Mouse (Mus musculus) hindbrain, embryonic 16.5 days (tissue): ENCODE results near the gene Apex1. TPM values are rescaled to one million over a fixed set of nuclear protein-coding genes. Genes with fewer than 3 reads are reported as not detected.

ENCODE experiments used
- ATAC-seq: fragments of 200-750 bp; cut with Nextera tagmentation; 2 replicates; pipeline ENCODE4 v1.8.0; 2017; ENCODE audit warnings: moderate TSS enrichment, moderate library complexity
- H3K27ac ChIP-seq: fragments of 300-500 bp; sonication (generic); 2 replicates; pipeline ENCODE4 v1.5.1; 2014; ENCODE audit warnings: low read depth, mild to moderate bottlenecking, control low read depth, low read length, moderate library complexity
- H3K27me3 ChIP-seq: fragments of 300-500 bp; sonication (generic); replicated peaks from 2 replicates; pipeline ENCODE4 v1.6.1; 2014; ENCODE audit warnings: low read length; ENCODE audit not compliant: control insufficient read depth, insufficient read depth
- H3K36me3 ChIP-seq: fragments of 300-500 bp; sonication (generic); 2 replicates; pipeline ENCODE4 v1.6.1; 2014; ENCODE audit warnings: mild to moderate bottlenecking, low read length, moderate library complexity, mixed read lengths; ENCODE audit not compliant: control insufficient read depth, insufficient read depth
- H3K4me1 ChIP-seq: fragments of 300-500 bp; sonication (generic); 2 replicates; pipeline ENCODE4 v1.6.1; 2014; ENCODE audit warnings: low read depth, low read length; ENCODE audit not compliant: control insufficient read depth, insufficient read depth
- H3K4me2 ChIP-seq: fragments of 300-500 bp; sonication (generic); 2 replicates; pipeline ENCODE4 v1.6.1; 2014; ENCODE audit warnings: mild to moderate bottlenecking, low read length, control low read depth, moderate library complexity
- H3K4me3 ChIP-seq: fragments of 300-500 bp; sonication (generic); 2 replicates; pipeline ENCODE4 v1.5.1; 2014; ENCODE audit warnings: mild to moderate bottlenecking, low read length, control low read depth, moderate library complexity
- H3K9ac ChIP-seq: fragments of 300-500 bp; sonication (generic); 2 replicates; pipeline ENCODE4 v1.6.1; 2014; ENCODE audit warnings: low read depth, mild to moderate bottlenecking, control low read depth, low read length, moderate library complexity
- H3K9me3 ChIP-seq: fragments of 300-500 bp; sonication (generic); 2 replicates; pipeline ENCODE4 v1.6.1; 2014; ENCODE audit warnings: mild to moderate bottlenecking, low read length, moderate library complexity; ENCODE audit not compliant: control insufficient read depth
- WGBS: fragments of 180-500 bp; shearing (Covaris S2); extraction: QIAGEN DNeasy Blood & Tissue Kit; methylation state at CpG from one replicate; pipeline ENCODE4 v1.1.7; 2014; 5-methylcytosine and 5-hydroxymethylcytosine counted together
- polyA plus RNA-seq: library from polyadenylated mRNA; unstranded; fragments of >200 nt; fragmentation: Nextera tagmentation; extraction: Ambion mirVana; gene quantifications from 2 replicates; pipeline ENCODE4 v1.2.1, GENCODE M21; 2015

The Apex1 gene
- polyA plus RNA-seq = 158 and 167 TPM in 2 replicates

DNA sequence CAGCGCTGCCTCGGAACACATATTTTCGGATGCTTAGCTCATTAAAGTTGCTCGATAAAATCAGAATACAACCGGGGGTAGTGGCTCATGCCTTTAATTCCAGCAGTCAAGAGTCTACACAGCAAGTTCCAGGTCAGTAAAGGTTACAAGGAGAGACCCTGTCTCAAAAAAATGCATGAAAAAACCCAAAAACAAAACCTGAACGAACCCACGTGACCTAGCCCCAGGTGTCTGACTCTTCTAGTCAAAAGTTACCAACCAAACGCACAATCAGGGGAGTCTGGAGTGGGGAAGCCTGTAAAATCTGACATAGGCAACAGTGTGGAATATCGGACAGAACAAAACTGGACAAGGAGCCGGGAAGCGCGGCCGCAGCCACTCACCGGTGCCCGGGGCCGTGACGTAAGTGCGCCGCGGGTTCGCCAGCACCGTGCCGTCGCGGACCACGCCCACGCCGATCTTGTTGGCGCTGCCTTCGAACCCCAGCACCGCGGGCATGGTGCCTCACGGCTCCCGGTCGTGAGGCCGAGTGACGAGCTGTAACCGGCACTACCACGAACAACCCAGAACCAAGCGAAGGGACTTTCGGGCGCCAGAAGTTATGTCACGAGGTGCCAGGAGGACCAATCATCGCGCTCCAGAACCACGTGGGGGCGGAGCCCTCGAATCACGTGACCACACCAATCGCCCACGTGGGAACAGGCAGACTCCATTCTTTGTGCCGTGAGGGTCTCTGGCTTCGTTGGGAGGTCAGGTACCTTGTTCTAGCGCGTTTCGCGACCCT is at the start of gene Apex1, which contains the start of gene Osgep:
TSS of gene Apex1 (plus strand) at position 688 of the 784 bp plus-strand sequence.
TSS of gene Osgep (minus strand) at position 613 of the 784 bp plus-strand sequence.
- H3K27ac ChIP-seq = peak within 1 kb of the TSS; percentile 82
- peak within 1 kb of the TSS; percentile 80 for H3K9ac ChIP-seq
- H3K36me3 ChIP-seq = peaks cover 22% of the 10 kb centered on the region
- WGBS = 0% methylated on average over 51 of the region's 57 CpGs
- peak; percentile 97 for ATAC-seq
- H3K4me3 ChIP-seq = peak within 1 kb of the TSS; percentile 85
- peaks cover 22% of the 10 kb centered on the region for H3K4me1 ChIP-seq
- no peaks in the 10 kb centered on the region for H3K9me3 ChIP-seq
- peak within 1 kb of the TSS; percentile 95 for H3K4me2 ChIP-seq
- no peaks in the 10 kb centered on the region for H3K27me3 ChIP-seq

DNA sequence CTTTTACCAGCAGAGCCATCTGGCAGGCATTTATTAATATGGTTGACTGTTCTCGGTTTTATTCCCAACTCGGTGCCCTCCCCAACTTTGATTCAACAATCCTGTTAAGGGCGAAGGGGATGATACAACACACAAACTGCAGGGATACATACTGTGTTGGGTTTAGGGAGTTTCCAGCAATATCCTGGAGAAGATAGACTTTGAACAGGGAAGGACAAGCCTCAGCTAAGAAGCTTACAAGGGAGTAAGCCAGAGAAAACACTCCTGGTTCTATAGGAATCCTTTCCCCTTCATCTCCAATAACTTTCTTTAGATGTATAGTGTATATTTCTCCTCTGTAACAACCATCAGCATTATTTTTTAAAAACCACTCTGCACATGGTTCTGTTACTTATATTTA is 49.6 kb upstream of the Apex1 start:
- Histone ChIP-seq H3K27ac (no peak overlapping the region), H3K9ac (no peak overlapping the region), H3K4me1 (no peaks in the 10 kb centered on the region), H3K4me2 (no peak overlapping the region), H3K9me3 (no peaks in the 10 kb centered on the region), H3K4me3 (no peak overlapping the region), H3K36me3 (no peaks in the 10 kb centered on the region), H3K27me3 (no peaks in the 10 kb centered on the region)
- no peak for ATAC-seq
- WGBS = 84% methylated on average over 3 of the region's 3 CpGs

DNA sequence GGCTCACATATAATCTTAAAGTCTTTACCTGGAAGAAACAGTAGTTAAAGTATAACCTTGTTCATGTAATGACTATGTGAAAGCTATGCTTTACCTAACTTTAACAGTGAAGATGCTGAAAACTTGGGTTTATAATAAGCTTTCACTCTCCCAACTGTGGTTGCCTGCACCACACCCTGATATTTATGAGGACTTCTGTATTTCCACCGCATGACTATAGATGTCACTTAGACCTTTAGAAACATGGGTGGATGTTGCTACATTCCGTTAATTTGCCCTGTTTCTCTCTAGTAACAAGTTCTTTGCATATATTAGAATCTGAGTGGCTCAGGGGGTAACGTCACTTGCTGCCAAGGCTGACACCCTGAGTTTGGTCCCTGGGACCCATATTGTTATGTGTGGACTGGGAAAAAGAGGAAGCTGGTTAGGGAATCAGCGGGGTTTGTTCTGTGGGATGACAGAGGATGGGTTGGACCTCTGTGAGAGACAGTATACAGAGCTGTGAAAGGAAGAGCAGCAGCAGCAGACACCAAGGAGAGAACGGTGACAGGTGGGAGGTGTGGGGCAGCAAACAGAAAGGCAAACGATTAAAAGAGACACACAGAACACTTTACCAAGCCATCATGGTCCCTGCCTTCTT is 49.1 kb upstream of the Apex1 start:
- H3K27me3 ChIP-seq = no peaks in the 10 kb centered on the region
- H3K27ac ChIP-seq = no peak overlapping the region
- no peaks in the 10 kb centered on the region for H3K36me3 ChIP-seq
- 87% methylated on average over 6 of the region's 6 CpGs for WGBS
- no peaks in the 10 kb centered on the region for H3K4me1 ChIP-seq
- H3K4me2 ChIP-seq = no peak overlapping the region
- H3K4me3 ChIP-seq = no peak overlapping the region
- ATAC-seq = no peak
- no peak overlapping the region for H3K9ac ChIP-seq
- H3K9me3 ChIP-seq = no peaks in the 10 kb centered on the region

DNA sequence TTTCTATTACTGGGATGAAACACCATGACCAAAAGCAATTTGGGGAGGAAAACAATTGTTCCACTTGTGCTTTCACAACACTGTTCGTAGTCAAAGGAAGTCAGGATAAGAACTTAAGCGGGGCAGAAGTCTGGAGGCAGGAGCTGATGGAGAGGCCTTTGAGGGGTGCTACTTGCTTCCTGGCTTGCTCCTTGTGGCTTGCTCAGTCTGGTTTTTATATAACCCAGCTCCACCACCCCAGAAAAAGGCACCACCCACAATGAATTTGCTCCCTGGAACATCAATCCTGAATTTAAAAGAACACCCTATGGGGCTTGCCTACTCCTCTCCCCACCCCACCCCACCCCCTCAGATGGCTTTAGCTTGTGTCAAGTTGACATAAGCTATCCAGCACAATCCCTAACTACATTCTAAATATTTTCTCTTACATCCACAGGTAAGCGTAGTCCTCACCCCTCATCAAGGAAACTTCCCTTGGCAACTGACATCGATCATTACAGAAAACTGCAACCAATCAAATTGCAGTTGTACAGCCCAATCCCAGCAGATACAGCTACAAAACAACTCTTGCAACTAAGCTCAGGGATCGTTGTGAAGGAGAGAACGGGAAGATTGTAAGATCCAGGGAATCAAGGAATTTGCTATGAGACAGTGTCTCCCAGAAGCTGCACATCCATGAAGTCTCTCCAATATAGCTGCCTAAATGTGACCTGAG is 48.4 kb upstream of the Apex1 start:
- Histone ChIP-seq H3K36me3 (no peaks in the 10 kb centered on the region), H3K4me3 (no peak overlapping the region), H3K4me1 (no peaks in the 10 kb centered on the region), H3K27ac (no peak overlapping the region), H3K9ac (no peak overlapping the region), H3K27me3 (no peaks in the 10 kb centered on the region), H3K9me3 (no peaks in the 10 kb centered on the region), H3K4me2 (no peak overlapping the region)
- ATAC-seq = no peak
- 91% methylated on average over 6 of the region's 6 CpGs for WGBS

DNA sequence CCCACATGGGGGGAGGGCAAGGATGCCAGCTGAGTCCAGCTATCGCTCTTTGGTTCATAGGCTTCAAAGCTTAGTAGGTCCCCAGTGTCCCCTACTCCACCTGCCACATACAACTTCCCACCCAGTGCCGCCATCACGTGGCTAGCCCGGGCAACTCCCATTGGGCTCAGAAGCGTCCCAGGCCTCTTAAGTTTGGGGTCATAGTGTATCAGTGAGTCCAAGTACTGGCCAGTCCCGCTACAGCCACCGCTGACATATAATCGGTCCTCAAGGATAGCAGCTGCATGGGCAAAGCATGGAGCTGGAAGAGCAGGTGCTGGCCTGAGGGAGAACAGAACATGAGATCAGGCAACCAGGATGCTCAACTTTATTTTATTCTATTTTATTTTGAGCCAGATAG is 33.1 kb upstream of the Apex1 start:
- no peaks in the 10 kb centered on the region for H3K27me3 ChIP-seq
- H3K27ac ChIP-seq = no peak overlapping the region
- 95% methylated on average over 8 of the region's 8 CpGs for WGBS
- no peak overlapping the region for H3K9ac ChIP-seq
- no peak overlapping the region for H3K4me2 ChIP-seq
- H3K9me3 ChIP-seq = no peaks in the 10 kb centered on the region
- H3K4me1 ChIP-seq = peaks cover 5% of the 10 kb centered on the region; the same call in 1 of the 2 replicates
- ATAC-seq = no peak
- no peak overlapping the region for H3K4me3 ChIP-seq
- no peaks in the 10 kb centered on the region for H3K36me3 ChIP-seq

DNA sequence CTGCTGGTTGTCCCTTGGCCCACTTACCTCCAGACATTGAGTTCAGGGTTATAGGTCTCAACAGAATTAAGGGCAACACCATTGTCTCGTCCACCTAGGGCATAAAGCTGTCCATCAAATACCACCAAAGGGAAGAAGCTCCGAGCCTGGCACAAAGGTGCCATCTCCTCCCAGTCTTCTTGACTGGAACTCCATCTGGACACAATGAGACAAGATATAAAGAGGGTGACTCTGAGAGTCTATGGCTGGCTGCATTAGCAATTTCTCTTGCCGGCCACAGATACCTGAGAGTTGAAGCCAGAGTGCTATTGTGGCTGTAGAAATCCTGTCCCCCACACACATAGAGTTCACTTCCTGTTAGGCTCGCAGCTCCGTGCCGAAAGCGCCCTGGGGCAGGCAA is 32.7 kb upstream of the Apex1 start:
- WGBS = 92% methylated on average over 7 of the region's 7 CpGs

DNA sequence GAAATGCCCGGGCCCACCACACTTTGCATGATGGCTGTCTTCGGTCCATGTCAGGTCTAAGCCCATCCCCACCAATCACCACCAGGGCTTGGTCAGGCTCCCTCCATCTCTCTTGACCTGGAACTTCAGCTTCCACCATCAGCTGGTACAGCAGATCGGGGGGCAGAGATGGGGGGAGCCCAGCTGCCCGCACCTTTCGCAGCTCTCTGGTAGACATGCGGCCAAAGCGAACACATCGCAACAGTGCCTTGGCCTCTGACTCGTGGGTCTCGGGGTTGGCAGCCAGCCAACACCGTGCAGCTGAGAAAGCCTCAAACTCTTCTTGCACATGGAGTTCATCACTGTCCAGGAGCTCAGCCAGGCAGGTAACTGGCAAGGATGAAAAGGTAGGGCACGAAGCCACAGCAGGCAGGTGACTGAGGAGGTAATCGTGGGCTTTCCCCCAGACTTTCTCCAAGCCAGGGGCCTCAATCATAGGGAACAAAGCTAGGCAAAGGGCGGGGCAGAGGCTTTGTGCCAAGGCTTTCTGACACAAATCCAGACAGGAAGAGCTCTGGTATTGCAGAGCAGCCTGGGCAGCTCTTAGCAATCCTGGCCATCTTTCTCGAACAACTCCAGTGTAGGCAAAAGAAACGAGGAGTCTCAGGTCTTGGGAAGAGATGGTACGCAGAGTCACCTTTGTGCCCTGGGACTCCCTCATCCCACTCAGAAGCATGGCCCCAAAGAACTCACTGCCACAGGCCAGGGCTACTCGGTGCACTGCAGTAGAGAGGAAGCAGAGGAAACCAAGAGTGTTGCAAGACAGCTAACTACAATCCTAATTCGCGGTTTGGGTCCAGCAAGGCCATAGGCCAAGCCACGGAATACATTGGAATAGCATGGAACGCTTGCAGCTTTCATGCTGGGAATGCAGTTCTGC is 32.0 kb upstream of the Apex1 start:
- WGBS = 86% methylated on average over 22 of the region's 22 CpGs
- Histone ChIP-seq H3K27me3 (no peaks in the 10 kb centered on the region), H3K36me3 (no peaks in the 10 kb centered on the region), H3K9ac (no peak overlapping the region), H3K27ac (no peak overlapping the region), H3K4me1 (peaks cover 6% of the 10 kb centered on the region; the same call in 1 of the 2 replicates), H3K9me3 (no peaks in the 10 kb centered on the region), H3K4me3 (no peak overlapping the region), H3K4me2 (no peak overlapping the region)
- ATAC-seq = no peak

More for the DNA sequence above, 32.7 kb upstream of the Apex1 start:
- peaks cover 6% of the 10 kb centered on the region; the same call in 1 of the 2 replicates for H3K4me1 ChIP-seq
- no peaks in the 10 kb centered on the region for H3K27me3 ChIP-seq
- H3K9ac ChIP-seq = no peak overlapping the region
- H3K9me3 ChIP-seq = no peaks in the 10 kb centered on the region
- H3K4me2 ChIP-seq = no peak overlapping the region
- H3K4me3 ChIP-seq = no peak overlapping the region
- no peak for ATAC-seq
- H3K27ac ChIP-seq = no peak overlapping the region
- no peaks in the 10 kb centered on the region for H3K36me3 ChIP-seq

DNA sequence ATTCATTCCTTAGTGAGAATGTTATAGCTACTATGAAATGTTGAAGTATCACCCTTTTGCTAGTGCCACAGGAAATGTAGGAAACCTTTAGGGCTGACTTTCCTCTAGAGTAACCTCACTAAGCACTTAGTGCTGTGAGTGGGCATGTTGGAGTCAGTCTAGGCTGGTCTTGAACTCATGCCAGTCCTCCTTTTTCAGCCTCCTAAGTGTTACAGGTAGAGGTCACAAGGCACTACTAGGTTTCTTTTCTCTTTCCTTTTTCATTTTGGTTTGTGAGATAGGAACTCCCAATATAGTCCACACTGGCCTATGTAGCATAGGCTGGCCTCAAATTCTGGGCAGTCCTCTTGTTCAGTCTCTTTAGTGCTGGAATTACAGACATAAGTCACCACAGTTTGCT is 29.4 kb upstream of the Apex1 start:
- Histone ChIP-seq H3K27ac (no peak overlapping the region; the same call in 1 of the 2 replicates), H3K4me1 (peaks cover 6% of the 10 kb centered on the region; the same call in 1 of the 2 replicates), H3K9me3 (no peaks in the 10 kb centered on the region), H3K27me3 (no peaks in the 10 kb centered on the region), H3K9ac (no peak overlapping the region), H3K4me3 (no peak overlapping the region), H3K4me2 (no peak overlapping the region), H3K36me3 (no peaks in the 10 kb centered on the region)
- ATAC-seq = no peak
